Mouse (Mus musculus) olfactory bulb, adult 2 months (tissue): Measurements from ENCODE around the gene Cd37. TPM values are rescaled to one million over a fixed set of nuclear protein-coding genes. Genes with fewer than 3 reads are reported as not detected.
"Not testable (repeated sequence)": the region's sequence is repeated elsewhere in the genome, so short reads cannot be mapped to it uniquely, and the experiment has no call there.

Experiments used
- H3K27ac ChIP-seq: fragments of 200-500 bp; 2 replicates; pipeline ENCODE4 v1.5.1; 2012; ENCODE audit warnings: low read depth, low read length; ENCODE audit not compliant: insufficient read depth
- H3K4me1 ChIP-seq: fragments of 200-500 bp; 2 replicates; pipeline ENCODE4 v1.6.1; 2012; ENCODE audit warnings: low read length; ENCODE audit not compliant: control insufficient read depth, insufficient read depth
- H3K4me3 ChIP-seq: fragments of 200-500 bp; 2 replicates; pipeline ENCODE4 v1.5.1; 2012; ENCODE audit warnings: mild to moderate bottlenecking, low read depth, low read length, moderate library complexity; ENCODE audit not compliant: insufficient read depth
- CTCF ChIP-seq: fragments of 200-500 bp; IDR thresholded peaks from 2 replicates; pipeline ENCODE4 v1.5.1; 2012; ENCODE audit warnings: low read depth, mild to moderate bottlenecking, low read length, moderate library complexity; ENCODE audit not compliant: insufficient read depth
- POLR2A ChIP-seq: fragments of 200-500 bp; IDR thresholded peaks from 2 replicates; pipeline ENCODE4 v1.6.1; 2012; ENCODE audit warnings: mild to moderate bottlenecking, low read depth, low read length, moderate library complexity; ENCODE audit not compliant: insufficient read depth
- WGBS: fragments of 180-500 bp; shearing (Covaris S2); methylation state at CpG from one replicate; pipeline ENCODE4 v1.1.7; 2018; 5-methylcytosine and 5-hydroxymethylcytosine counted together
- polyA plus RNA-seq: library from polyadenylated mRNA; stranded (reverse); fragments of >200 nt; gene quantifications from 2 replicates; pipeline ENCODE4 v1.2.4, GENCODE M21; 2012; ENCODE audit warnings: low replicate concordance; ENCODE audit not compliant: missing spikeins, insufficient read depth, insufficient read length

The Cd37 gene
- polyA plus RNA-seq, 1 experiment, result not detected

- 45% methylated on average over 7 of the region's 7 CpGs for WGBS
- no peak overlapping the region for H3K4me3 ChIP-seq
- TF ChIP-seq POLR2A, result no peak
- TF ChIP-seq CTCF, result no peak
- H3K27ac ChIP-seq, result no peak overlapping the region
- peaks cover 13% of the 10 kb centered on the region for H3K4me1 ChIP-seq
Observed at GRCm38 (mm10) chr7:45262266-45262665, 23.4 kb upstream of the Cd37 start.

- TF ChIP-seq POLR2A (no peak), CTCF (no peak)
- WGBS, result 91% methylated on average over 8 of the region's 8 CpGs
- peaks cover 15% of the 10 kb centered on the region for H3K4me1 ChIP-seq
- no peak overlapping the region for H3K4me3 ChIP-seq
- no peak overlapping the region for H3K27ac ChIP-seq
Observed at GRCm38 (mm10) chr7:45259281-45259680, 20.4 kb upstream of the Cd37 start.

- Histone ChIP-seq H3K27ac (no peak overlapping the region), H3K4me3 (no peak overlapping the region), H3K4me1 (peaks cover 11% of the 10 kb centered on the region; the same call in 1 of the 2 replicates)
- 62% methylated on average over 11 of the region's 11 CpGs for WGBS
- TF ChIP-seq CTCF (no peak), POLR2A (no peak)
Observed at GRCm38 (mm10) chr7:45257063-45257840, 18.3 kb upstream of the Cd37 start.

- WGBS, result 82% methylated on average over 5 of the region's 7 CpGs
Observed at GRCm38 (mm10) chr7:45255822-45256221, 16.9 kb upstream of the Cd37 start.

GRCm38 (mm10) chr7:45253806-45254205, 14.9 kb upstream of the Cd37 start:
- Histone ChIP-seq H3K4me3 (no peak overlapping the region), H3K4me1 (peaks cover 9% of the 10 kb centered on the region; the same call in 1 of the 2 replicates), H3K27ac (no peak overlapping the region)
- WGBS, result 92% methylated on average over 8 of the region's 8 CpGs
- TF ChIP-seq POLR2A, result no peak
- TF ChIP-seq CTCF, result no peak

More at GRCm38 (mm10) chr7:45255822-45256221, 16.9 kb upstream of the Cd37 start:
- H3K4me1 ChIP-seq, H3K27ac ChIP-seq, H3K4me3 ChIP-seq: not testable (repeated sequence)

GRCm38 (mm10) chr7:45247666-45248065, 8.8 kb upstream of the Cd37 start:
- 38% methylated on average over 3 of the region's 3 CpGs for WGBS
- TF ChIP-seq POLR2A (no peak), CTCF (no peak)

GRCm38 (mm10) chr7:45241389-45241749, 2.5 kb upstream of the Cd37 start:
- peak overlapping the region; percentile 42; the same call in 1 of the 2 replicates for H3K4me3 ChIP-seq
- WGBS, result 89% methylated on average over 6 of the region's 6 CpGs

More at GRCm38 (mm10) chr7:45247666-45248065, 8.8 kb upstream of the Cd37 start:
- Histone ChIP-seq H3K4me1 (no peaks in the 10 kb centered on the region), H3K4me3 (no peak overlapping the region), H3K27ac (no peak overlapping the region)

GRCm38 (mm10) chr7:45240633-45241388, 1.9 kb upstream of the Cd37 start, which contains the start of gene Slc6a16:
Gene Slc6a16 (plus strand): TSS chr7:45241085.
- 16% methylated on average over 53 of the region's 53 CpGs for WGBS
- TF ChIP-seq POLR2A, result peak; percentile 27; the same call in 1 of the 2 replicates
- TF ChIP-seq CTCF, result no peak
- Histone ChIP-seq H3K4me3 (peak within 1 kb of the TSS; percentile 42), H3K4me1 (peaks cover 9% of the 10 kb centered on the region), H3K27ac (no peak within 1 kb of the TSS)

More at GRCm38 (mm10) chr7:45241389-45241749, 2.5 kb upstream of the Cd37 start:
- TF ChIP-seq POLR2A (no peak), CTCF (no peak)
- peaks cover 9% of the 10 kb centered on the region for H3K4me1 ChIP-seq
- H3K27ac ChIP-seq, result no peak overlapping the region

GRCm38 (mm10) chr7:45240109-45240508, 1.2 kb upstream of the Cd37 start:
- whole genome bisulfite sequencing, result 81% methylated on average over 7 of the region's 7 CpGs
- TF ChIP-seq CTCF (no peak), POLR2A (no peak)
- Histone ChIP-seq H3K27ac (no peak overlapping the region), H3K4me1 (peaks cover 9% of the 10 kb centered on the region), H3K4me3 (no peak overlapping the region)
